Mouse (Mus musculus): ENCODE measurements around the gene Sf3a2. TPM values are rescaled to one million over a fixed set of nuclear protein-coding genes. Genes with fewer than 3 reads are reported as not detected.
"Not testable (repeated sequence)": the region's sequence is repeated elsewhere in the genome, so short reads cannot be mapped to it uniquely, and the experiment has no call there.

Gene Sf3a2
- total RNA-seq, 2 experiments from 2014 or later, result 79.5 to 79.9 TPM

GRCm38 (mm10) chr10:80823316-80823715 lies 25.3 kb downstream of the Sf3a2 start:
- no peak for DNase-seq (ENCODE audit: low spot score in 2 of 2)

- no peak for DNase-seq (ENCODE audit: low spot score in 2 of 2)
Observed at GRCm38 (mm10) chr10:80823847-80824643, 26.0 kb downstream of the Sf3a2 start.

- DNase-seq (ENCODE audit: low spot score in 2 of 2), result no peak
Observed at GRCm38 (mm10) chr10:80824827-80825226, 26.8 kb downstream of the Sf3a2 start.

DNA sequence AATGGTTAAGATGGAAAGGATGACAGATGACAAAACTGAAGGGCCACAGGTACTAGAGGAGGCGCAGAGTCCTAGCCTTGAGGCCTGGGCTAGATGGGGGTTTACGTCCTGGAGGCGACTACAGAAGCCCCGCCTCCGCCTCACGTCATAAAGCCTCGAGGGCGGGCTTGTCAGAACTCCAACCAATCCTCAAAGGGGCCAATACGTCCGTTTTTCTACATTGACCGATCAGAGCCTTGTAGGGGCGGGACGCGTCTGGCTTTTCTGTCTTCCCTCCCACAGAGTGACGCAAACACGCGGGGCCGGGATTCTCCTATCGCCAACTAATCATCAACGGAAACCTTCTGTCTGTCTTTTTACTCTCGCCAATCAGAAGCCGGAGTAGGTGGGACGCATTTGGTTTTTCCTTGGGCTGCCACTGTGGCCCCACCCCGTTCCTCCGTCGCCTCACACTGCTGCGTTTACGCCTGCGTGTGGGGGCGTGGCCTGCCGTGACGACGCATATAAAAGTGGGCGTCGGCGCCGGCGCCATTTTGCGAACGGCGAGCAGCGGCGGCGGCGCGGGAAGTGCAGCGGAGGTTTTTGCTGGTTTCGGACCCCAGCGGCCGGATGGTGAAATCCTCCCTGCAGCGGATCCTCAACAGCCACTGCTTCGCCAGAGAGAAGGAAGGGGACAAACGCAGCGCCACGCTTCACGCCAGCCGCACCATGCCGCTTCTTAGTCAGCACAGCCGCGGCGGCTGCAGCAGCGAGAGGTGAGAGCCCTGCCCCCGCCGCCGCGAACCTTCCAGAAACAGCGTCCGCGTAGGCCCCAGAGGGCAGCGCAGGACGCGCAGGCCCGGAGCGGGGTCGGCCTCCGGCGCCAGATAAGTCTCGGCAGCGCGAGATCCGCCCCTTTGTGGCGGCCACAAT lies 28.4 kb downstream of the Sf3a2 start, which contains the start of gene Oaz1:
TSS of gene Oaz1 (plus strand) at position 506 of the 912 bp plus-strand sequence.
- DNase-seq (ENCODE audit: low spot score in 2 of 2), result peak; percentile 95 to 96

DNA sequence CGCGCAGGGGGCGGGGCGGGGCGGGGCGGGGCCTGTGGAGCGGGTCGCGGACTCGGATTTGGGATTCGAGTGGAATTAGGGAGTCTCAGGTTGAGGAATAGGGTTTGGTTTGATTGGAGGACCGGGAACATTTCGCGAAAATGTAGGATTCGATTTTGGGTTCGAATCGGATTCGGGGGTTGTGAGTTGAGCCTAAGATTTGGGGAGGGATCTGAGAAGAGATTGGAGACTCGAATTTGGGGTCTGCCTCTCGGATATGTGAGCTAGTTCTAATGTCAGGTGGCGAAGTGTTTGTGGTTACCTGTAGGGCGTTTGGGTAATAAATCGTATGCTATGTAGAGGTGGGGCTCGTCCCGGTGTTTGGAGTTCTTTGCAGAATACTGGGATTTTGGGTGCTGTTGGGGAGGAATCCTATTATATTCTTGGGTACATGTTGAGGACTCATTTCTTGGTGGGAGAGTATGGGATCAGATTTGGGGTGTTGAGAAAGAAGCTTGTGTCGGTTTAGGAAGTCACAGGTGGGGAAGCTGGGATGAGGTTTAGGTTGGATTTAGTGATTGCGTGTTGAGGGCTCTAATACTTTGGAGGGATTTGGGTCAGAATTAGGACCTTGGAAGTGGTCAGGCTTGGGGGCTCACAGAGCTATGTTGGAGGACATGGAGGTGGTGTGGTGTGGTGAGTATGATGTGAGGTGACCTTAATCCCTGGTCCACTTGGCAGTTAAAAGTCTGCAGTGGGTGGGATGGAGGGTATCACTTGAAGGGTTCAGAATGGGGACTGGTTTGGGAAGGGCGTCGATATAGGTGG lies 29.3 kb downstream of the Sf3a2 start:
- no peak for DNase-seq (ENCODE audit: low spot score in 2 of 2)

DNA sequence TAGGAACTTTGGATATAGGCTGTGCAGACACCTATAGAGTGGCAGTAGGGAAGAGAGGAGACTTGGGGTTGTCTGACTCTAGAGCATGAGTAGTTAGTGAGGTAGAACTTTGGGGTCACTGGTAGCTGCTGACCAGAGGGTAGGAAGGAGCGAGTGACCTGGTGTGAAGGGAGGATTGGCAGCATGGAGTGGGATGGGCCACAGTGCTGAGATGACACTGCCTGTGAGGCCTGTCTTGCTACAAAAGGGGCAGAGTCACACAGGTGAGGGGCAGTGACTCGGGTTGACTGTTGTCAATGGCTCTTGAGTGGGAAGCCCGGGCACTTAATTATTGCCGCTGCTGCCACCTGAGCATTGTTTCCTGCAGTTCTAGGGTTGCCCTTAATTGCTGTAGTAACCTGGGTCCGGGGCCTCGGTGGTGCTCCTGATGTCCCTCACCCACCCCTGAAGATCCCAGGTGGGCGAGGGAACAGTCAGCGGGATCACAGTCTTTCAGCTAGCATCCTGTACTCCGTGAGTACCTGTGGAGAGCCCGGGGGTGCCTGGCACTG lies 29.9 kb downstream of the Sf3a2 start:
- DNase-seq (ENCODE audit: low spot score in 2 of 2), result no peak

- DNase-seq (ENCODE audit: low spot score in 2 of 2), result not testable (repeated sequence)
Observed at GRCm38 (mm10) chr10:80828587-80828986, 30.6 kb downstream of the Sf3a2 start.

DNA sequence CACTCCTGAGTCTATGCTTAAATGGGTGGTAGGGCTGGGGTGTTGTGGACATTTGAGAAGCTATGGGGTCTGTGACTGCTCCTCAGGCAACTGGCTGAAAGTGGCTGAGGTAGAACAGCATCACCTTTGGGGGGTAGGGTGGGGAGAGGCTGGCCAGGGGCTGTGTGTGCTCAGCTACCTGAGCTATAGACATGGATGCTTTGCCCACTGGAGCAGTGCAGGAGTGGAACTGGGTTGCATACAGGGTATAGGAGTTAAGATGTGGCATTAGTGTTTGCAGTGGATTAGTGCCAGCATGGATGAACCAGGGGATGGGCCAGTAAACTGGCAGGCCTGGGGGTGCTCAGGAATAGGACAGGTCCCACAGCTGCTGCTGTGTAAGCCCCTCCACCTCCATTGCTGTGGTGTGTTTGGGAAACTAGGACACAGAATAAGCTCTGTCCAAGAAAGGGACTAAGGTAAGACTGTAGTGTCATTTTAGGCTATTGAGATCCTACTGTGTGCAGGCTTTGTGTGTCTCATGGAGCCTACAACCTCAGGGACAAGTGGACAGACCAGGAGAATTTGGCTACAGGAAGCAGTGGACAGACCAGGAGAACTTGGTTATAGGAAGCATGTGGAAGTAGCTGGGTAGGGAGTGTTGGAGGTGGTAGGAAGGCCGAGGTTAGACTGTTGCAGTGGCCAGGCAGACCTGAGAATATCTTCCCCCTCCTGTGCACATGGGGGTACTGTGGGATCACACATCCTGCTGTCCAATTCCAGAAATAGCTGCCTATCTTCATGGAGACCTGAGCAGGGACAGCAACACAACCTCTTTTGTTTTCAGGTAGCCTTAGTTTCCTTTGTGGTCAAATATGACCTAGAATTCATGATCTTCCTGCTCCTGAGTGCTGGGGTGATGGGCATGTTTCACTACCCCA lies 31.6 kb downstream of the Sf3a2 start:
- DNase-seq (ENCODE audit: low spot score in 2 of 2), result no peak

GRCm38 (mm10) chr10:80831136-80831535 lies 33.1 kb downstream of the Sf3a2 start:
- peak in 1 of 2 experiments; percentile 50 for DNase-seq (ENCODE audit: low spot score in 2 of 2)

DNA sequence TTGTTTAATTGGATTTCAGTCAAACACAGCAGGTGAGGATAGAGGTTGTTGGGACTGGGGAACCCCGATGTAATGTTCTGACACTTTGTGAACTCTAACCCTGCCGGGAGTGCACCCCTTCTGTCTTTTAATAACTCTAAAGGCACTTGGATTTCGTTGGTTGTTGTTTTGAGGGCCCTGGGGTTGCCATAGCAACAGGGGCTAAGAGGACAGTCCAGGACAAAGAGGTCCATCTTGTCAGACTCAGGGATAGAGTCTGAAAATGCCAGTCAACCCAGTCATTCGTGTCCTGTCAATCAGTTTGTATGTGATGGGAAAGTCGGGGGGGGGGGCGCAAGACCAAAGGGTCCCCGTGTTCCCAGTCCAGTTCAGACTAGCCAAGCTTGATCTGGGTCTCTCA lies 34.8 kb downstream of the Sf3a2 start:
- DNase-seq (ENCODE audit: low spot score in 2 of 2), result no peak

- DNase-seq (ENCODE audit: low spot score in 2 of 2), result no peak
Observed at GRCm38 (mm10) chr10:80835617-80836016, 37.6 kb downstream of the Sf3a2 start.

DNA sequence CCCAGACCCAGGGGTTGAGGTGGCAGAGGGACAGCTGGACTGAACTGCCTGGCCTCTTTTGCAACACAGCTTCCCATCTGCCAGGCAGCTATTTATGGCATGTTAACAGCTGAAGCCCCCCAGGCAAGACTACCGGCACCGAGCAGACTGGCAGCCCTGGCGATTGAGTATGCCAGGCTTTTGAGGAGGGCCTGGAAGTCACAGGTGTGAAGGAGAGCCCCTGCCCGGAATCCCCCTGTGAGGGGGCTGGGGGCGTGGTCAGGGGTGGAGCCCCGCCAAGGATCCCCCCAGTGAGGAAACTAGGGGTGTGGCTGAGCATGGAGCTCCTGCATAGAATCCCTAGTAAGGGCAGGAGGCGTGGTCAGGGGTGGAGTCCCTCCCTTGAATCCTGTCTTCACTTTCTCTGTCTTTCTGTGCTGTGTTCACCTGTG lies 39.0 kb downstream of the Sf3a2 start:
- no peak for DNase-seq (ENCODE audit: low spot score in 2 of 2)

- no peak for DNase-seq (ENCODE audit: low spot score in 2 of 2)
Observed at GRCm38 (mm10) chr10:80837827-80838226, 39.8 kb downstream of the Sf3a2 start.

GRCm38 (mm10) chr10:80838346-80838912 lies 40.4 kb downstream of the Sf3a2 start:
- no peak for DNase-seq (ENCODE audit: low spot score in 2 of 2)

DNA sequence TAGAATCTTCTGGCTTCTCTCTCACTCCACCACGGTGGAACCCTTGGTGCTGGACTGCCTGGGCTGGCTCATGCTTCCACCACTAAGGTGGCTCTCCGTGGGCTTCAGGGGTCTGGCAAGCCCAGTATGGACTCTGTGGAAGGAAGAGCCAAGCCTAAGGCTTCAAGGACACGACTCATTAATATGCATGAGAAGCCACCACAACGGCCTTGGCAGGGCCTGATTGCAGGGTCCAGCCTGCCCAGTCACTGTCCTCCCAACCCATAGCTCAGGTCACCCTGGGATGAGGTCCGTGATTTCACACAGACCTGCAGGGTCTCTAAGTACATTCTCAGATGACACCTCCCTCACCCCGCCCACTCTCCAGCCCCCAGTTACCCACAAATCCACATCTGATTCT lies 41.9 kb downstream of the Sf3a2 start:
- no peak for DNase-seq (ENCODE audit: low spot score in 2 of 2)

DNA sequence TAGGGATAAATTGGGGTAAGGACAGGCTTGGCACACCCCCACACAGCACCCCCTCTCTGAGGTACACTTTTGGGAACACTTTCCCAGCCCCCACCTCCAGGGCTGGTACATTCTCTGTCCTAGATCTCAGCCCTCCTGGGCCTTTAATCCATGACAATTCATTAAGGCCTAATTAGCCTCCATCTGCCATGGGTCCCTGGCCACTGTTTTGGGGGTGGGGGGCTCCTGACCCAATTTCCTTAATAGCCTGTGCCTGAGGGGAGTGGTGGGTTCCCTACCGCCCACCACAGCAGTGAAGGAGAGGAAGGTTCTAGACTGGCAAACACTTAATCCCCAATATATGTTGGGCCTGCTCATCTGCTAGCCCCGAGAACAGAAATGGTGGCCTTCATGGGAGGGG lies 43.7 kb downstream of the Sf3a2 start:
- no peak for DNase-seq (ENCODE audit: low spot score in 2 of 2)

DNA sequence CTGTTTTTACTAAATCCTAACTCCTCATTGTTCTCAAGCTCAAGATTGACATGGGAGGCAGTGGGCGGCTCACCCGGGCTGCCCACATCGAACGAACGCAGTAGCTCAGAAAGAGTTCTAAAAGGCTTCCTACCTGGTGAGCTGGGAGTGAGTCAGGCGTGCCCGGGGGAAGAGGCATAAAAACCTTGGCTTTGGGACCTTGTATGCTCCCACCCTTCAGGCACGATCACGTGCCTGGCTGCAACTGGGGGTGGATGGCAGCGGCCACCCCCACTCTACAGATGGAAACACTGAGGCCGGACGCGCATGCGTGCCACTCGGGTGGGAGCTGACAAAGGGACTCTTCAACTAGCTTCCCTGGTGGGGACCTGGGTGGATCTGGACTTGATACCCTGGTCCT lies 44.3 kb downstream of the Sf3a2 start:
- no peak for DNase-seq (ENCODE audit: low spot score in 2 of 2)

- DNase-seq (ENCODE audit: low spot score in 2 of 2), result no peak
Observed at GRCm38 (mm10) chr10:80843087-80843930, 45.3 kb downstream of the Sf3a2 start.
